Mouse (Mus musculus): ENCODE data around the gene Endov.

The Endov gene

GRCm38 (mm10) chr11:119515823-119516676, 24.9 kb downstream of the Endov start:
- ATAC-seq (ENCODE audit: insufficient number of reproducible peaks, low FRiP score, low TSS enrichment): no peak

DNA sequence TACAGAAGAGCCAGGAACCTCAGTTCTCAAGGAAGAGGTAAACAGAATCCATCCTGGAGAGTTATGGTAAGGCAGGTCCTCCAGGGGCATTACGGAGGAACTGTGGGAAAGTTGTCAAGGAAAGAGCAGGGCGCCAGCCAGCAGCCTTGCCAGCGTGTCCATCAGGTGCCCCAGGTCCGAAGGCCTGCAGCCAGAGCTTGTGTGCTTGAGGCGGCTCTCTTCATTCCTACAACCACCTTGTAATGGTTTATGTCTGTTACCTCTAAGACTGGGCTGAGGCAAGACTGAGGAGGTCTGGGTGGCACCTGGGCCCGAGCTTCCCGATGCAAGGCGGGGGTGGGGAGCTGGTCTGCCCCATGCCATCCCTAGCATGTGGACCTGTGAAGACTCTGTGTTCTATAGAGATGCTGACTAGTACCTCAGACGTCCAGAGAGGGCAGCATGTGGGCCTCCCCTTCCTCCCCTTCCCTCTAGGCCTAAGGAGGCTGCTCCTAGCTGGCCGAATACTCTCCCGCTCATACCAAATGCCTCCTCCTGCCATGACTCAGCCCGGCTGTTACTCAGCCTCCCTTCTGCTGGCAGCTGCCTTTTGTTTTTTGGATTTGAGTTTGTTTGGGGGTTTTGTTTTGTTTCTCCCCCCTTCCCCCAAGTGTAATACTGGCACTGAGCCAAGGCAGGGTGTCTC, 25.7 kb downstream of the Endov start:
- ATAC-seq (ENCODE audit: insufficient number of reproducible peaks, low FRiP score, low TSS enrichment): no peak

GRCm38 (mm10) chr11:119519387-119519786, 28.2 kb downstream of the Endov start:
- ATAC-seq (ENCODE audit: insufficient number of reproducible peaks, low FRiP score, low TSS enrichment): no peak

GRCm38 (mm10) chr11:119520005-119520712, 29.0 kb downstream of the Endov start:
- no peak for ATAC-seq (ENCODE audit: insufficient number of reproducible peaks, low FRiP score, low TSS enrichment)

GRCm38 (mm10) chr11:119520713-119521063, 29.5 kb downstream of the Endov start:
- ATAC-seq (ENCODE audit: insufficient number of reproducible peaks, low FRiP score, low TSS enrichment): no peak

DNA sequence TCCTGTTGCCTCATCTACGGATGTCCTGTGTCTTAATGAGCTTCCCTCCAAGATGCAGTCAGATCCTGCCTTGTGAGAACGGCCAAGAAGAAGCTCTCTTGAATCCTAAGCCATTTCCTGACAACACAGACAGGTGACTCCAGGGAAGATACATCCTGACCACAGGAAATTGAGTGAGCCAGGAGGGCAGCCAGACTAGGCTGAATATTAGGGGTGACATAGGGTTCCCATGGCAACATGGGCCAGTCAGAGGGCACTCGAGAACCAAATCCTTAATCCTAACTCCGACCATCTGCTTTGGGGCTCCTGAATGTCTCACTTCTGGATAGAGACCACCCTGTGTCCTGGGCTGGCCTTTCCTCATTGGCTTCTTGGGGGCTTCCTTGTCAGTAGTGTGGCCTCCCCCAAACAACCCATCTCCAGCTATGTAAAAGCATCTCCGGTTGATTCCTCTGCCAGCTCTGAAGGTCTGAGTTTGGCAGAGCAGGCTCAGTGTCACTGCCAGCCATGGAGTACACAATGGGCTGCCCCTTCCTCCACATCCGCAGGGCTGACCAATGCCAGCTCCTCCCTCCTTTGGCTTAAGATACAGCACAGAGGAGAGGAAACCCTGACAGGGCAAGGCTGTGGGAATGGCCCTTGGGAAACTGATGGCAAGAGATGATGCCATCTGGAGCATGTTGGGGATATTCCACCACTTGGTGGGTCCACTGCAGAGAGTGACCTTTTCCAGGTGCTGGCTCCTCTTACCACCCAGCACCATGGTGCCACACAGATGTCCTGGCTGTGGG, 31.0 kb downstream of the Endov start:
- peak; percentile 59; the same call in 1 of the 2 replicates for ATAC-seq (ENCODE audit: insufficient number of reproducible peaks, low FRiP score, low TSS enrichment)

DNA sequence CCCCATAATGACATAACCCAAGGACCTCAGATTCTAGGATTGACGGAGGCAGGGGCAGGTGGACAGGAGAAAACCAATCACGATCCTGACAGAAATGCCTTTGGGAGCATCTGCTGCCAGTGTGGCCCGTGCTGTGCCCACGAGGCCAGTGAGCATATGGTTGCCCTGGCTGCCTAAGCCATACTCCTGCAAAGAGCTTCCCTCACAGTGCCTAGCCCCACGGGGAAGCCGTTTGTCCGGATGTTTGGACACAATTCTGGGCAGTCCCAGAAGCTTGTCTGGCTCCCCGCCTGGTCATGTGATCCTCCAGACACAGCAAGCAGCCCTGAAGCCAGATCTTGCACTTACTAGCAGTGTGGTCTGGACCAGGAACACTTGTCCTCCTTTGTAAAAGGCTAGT, 31.6 kb downstream of the Endov start:
- peak; percentile 82 for ATAC-seq (ENCODE audit: insufficient number of reproducible peaks, low FRiP score, low TSS enrichment)

- no peak for ATAC-seq (ENCODE audit: insufficient number of reproducible peaks, low FRiP score, low TSS enrichment)
Observed at GRCm38 (mm10) chr11:119523392-119523791, 32.2 kb downstream of the Endov start.

DNA sequence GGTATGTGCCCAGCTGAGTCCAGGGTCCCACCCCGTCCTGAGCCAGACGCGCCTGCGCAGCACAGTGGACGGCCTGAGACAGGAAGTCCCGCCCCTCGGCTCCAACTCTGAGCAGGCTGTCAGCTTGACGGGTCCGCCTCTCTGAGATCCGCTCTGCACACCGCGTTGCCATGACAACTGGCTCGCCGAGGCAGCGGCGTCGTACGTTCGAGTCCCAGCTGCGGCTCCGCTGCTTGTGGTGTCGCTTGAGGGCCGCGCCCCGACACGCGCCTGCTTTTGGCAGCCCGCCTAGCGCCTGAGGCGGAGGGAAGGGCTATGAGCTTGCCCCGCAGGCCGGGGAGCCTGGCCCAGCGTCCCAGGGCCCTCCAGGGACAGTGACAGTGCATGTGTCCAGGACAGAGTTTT, 33.4 kb downstream of the Endov start:
- no peak for ATAC-seq (ENCODE audit: insufficient number of reproducible peaks, low FRiP score, low TSS enrichment)

DNA sequence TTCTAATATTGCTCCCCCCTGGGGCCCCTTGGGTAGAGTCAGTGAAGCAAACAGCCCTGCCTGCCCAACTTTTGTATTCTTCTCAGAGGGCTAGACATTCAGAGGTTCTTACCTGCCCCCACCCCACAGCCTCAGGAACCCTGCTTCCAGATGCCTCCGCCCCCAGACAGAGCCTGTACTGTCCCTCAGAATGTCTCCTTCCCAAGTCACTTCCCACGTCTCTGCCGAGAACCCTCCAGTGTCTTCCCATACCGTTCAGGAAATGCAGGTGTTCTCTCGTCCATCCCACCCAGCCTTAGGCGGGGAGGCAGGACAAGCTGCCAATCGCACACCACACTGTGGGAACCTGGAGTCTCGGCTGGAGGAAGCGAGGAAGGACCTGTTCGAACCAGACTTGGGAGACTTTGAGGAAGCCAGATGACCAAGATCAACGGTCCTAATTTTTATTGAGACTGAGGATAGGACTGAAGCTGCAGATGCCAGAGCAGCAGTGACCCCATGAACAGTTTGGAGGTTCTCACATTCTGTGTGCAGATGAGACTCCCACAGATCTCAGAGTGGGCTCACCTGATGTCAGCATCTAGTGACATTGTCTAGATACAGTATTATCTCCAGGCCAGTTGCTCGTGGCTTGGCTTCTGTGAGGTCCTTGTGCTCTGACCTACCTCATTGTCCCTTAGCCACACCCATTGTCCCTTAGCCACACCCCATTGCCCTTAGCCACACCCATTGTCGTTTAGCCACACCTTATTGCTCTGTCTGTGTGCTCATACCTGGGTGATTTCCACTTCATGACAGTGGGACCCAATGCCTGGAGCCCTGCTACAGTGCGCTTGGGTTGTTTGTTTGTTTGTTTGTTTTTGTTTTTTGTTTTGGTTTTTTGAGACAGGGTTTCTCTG, 35.2 kb downstream of the Endov start:
- no peak for ATAC-seq (ENCODE audit: insufficient number of reproducible peaks, low FRiP score, low TSS enrichment)

DNA sequence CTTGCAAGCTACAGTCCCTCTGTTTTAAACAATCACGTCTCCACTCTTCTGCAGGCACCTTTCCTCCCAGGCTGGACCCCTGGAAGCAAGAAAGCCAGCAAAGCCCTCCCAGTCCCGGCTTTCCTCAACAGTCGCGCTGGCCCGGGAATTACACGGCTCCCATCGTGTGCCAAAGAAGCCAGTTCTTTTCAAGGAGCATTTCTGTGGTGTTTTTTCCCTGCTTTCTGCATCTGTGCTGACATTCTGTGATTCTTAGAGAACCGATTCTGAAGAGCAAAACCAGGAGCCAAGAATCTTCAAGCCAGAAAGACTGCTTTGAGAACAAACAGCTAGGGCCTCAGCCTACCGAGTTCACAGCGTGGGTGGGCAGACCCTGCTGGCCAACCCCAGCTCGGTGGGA, 37.8 kb downstream of the Endov start:
- ATAC-seq (ENCODE audit: insufficient number of reproducible peaks, low FRiP score, low TSS enrichment): no peak

- peak; percentile 74; the same call in 1 of the 2 replicates for ATAC-seq (ENCODE audit: insufficient number of reproducible peaks, low FRiP score, low TSS enrichment)
Observed at GRCm38 (mm10) chr11:119532460-119532859, 41.3 kb downstream of the Endov start.

DNA sequence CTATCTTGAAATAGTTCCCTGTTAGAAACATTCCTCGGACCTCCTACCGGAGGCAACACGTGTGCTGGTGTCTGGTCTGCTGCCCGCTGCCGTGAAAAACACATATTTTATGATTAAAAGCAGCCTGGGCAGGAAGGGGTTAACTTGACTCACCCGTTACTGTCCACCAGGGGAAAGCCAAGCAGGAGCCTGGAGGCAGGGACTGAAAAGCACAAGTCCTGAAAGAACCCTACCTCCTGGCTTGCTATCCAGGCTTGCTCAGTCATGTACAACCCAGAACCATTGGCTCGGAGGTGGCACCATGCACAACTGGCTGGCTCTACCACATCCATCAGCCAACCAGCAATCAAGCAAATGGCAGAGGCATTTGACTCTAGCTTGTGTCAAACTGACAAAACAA, 42.6 kb downstream of the Endov start:
- no peak for ATAC-seq (ENCODE audit: insufficient number of reproducible peaks, low FRiP score, low TSS enrichment)

DNA sequence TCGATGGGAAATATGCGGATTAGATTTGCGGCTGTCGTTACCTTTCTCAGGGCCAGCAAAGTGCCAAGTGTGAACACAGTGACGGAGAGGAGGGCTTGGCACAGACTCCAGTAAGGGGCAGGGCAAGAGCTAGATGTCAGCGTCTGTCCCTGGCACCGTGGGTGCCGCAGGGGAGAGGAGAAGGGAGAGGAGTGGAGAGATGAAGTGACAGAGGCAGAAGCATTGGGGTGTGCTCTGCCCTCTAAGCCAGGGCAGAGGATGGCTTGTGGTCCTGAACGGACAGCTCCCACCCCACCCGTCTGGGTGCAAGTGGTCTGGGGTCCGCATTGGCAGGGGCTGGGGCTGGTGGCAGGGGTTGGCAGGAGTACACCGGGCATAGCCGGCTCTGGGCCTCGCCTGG, 48.8 kb downstream of the Endov start:
- no peak for ATAC-seq (ENCODE audit: insufficient number of reproducible peaks, low FRiP score, low TSS enrichment)

DNA sequence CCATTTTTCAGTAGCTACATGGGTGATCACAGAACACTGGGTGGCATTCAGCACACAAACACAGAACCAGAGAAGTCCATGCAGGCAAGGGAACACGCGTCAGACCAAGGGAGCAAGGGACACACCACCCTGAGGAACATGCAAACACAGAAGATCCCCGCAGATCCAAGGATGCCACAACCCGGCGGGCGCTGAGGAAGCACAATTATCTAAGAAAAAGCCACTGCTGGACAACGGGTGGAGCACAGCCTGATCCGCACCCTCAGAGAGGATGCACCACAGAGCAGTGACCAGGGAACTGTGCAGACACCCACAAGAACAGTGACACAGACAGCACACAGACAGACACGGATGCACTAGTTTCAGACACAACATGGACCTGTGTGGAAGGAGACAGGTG, 49.4 kb downstream of the Endov start:
- ATAC-seq (ENCODE audit: insufficient number of reproducible peaks, low FRiP score, low TSS enrichment): no peak

DNA sequence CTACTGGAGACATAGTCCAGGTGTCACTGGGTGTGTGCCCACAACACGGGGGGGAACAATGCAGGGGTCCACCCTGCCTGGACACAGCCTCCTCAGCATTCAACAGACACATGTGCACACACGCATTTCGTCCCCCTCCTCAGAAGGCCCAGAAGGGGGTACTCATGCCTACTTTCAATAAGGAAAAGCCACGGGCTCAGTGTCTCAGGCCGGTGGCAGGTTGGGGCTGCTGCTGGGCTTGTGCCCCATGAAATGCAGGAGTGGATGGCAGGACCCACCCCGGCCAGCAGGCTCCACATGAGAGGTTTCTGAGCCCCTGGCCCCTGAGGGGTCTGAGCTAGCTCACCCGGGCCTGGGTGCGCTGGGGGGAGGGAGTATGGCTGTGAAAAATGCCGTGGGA, 49.9 kb downstream of the Endov start:
- no peak for ATAC-seq (ENCODE audit: insufficient number of reproducible peaks, low FRiP score, low TSS enrichment)

DNA sequence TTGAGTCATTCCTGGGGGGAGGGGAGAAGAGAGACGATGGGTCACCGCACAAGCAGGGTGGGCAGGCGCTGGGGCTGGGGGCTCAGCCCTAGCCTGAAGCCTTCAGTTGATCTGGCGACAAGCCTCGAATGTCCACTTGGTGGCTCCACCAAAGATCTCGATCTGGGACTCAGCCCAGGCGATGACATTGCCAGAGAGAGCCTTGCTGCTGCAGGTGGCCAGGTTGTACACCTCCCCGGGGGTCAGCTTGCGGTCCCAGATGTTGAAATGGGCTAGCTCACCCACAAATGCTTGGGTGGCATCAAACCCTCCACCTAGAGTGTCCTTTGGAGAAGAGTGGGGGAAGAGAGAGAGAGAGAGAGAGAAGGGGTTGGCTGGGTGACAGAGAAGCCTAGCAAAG, 51.2 kb downstream of the Endov start:
- ATAC-seq (ENCODE audit: insufficient number of reproducible peaks, low FRiP score, low TSS enrichment): no peak

DNA sequence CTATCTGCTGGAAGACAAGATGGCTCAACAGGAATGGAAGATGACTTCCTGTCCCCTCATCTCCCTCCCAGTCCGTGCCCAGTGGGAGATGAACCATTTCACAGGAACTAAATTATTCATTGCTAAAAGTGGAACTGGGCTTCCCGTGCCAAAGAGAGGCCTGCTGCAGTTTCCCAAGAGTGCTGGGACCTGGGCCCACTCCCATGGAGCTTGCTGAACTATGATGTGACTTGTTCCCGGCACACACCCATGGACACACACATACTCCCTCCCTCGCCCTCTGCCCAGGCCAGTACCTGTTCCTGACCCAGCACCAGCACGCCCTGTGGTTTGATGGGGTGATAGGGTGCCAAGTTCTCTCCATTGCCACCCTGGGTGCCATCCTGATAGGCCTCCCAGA, 51.7 kb downstream of the Endov start:
- ATAC-seq (ENCODE audit: insufficient number of reproducible peaks, low FRiP score, low TSS enrichment): no peak

- no peak for ATAC-seq (ENCODE audit: insufficient number of reproducible peaks, low FRiP score, low TSS enrichment)
Observed at GRCm38 (mm10) chr11:119543816-119544517, 52.8 kb downstream of the Endov start.
